Mouse (Mus musculus): ENCODE measurements around the gene Il27ra.

The Il27ra gene

DNA sequence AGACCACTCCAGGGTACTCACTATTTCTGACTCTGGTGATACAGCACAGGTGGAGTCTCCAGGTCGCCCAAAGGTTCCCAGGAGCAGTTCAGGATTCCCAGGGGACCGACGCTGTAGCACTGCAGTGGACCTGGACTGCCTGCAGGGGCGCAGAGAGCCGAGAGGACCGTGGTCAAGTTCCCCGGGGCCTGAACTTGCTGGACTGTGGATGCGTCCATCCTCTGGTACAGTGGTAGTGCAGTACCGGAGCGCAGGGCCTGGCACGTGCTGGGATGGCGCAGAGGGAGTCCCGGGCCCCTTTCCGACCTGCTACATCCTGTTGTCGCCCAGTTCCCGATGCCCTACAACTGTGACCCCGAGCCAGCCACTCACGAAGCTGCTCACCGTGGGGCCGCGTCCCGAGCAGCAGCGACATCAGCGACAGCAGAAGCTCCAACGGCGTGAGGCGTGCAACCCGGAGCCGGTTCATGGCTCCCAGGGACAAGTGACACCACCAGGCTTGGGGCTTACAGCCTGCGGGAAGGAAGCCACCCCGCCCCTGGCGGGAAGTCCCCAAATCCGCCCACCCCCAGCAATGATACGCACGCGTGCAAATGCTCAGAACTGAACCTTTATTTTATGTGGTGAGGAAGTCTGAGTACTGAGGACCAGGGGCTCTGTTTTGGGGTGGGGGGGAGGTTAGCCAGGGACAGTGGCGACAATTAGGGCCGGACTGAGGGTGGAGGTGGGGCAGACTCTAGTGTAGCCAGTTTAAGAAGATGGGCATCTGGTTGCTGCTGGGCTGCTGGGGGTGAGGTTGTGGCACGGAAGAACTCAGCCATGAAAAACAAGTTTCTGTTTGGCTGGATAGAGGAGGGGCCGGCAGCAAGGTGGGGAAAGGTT, at the start of gene Il27ra:
Gene Il27ra (minus strand): TSS at position 524 of the 882 bp plus-strand sequence.
- DNase-seq (ENCODE audit: low read depth, low spot score): no peak

DNA sequence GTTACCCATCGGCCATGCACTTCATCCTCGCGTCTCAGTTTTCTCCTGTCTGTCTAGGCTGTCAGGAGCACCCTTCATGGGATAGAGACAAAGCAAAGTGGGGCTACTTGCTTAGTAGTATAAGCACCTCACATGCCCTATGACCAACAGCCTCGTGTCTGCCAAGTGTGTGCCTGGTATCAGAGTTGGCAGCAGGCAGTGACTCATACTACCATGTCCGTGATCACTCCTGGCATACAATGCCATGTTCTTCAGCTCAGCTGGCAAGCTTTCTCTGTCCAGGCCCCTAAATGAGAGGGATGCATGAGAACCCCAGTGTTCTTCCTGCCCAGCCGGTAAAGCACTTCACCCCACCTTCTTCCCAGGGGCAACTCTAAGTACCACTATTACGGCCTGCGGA, 48.2 kb upstream of the Il27ra start:
- no peak for DNase-seq (ENCODE audit: low read depth, low spot score)

DNA sequence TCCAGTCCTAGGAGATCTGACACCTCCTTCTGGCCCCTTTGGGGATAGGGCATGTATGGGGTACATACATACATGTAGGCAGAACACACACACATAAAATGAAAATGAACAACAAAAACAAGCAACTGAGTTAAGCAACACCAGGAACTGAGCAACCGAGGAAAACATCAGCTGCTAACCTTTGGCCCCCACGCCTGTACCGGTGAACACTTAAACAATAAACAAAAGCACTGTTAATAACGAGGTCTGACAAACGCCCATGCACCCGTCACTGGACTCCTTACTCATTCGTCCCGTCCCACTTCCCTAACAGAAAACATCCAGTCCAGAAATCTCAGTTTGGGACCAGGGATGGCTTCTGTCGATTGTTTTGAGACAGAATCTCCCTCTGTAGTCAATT, 46.9 kb upstream of the Il27ra start:
- DNase-seq (ENCODE audit: low read depth, low spot score): no peak

DNA sequence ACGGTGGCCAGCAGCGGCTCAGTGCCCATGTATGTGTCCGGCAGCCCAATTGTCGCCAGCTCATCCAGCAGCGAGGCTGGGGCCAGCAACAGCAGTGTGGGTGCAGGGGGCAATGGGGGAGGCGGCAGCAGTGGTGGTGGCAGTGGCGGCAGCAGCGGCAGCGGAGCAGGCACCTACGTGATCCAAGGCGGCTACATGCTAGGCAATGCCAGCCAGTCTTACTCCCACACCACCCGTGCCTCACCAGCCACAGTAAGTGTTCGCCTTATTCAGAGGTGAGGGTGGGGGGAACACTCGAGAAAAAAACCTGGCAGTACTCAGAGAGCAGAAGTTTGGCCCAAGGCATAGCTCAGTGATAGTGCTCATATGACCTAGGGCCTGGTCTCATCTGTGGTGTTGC, 45.4 kb upstream of the Il27ra start:
- no peak for DNase-seq (ENCODE audit: low read depth, low spot score)

DNA sequence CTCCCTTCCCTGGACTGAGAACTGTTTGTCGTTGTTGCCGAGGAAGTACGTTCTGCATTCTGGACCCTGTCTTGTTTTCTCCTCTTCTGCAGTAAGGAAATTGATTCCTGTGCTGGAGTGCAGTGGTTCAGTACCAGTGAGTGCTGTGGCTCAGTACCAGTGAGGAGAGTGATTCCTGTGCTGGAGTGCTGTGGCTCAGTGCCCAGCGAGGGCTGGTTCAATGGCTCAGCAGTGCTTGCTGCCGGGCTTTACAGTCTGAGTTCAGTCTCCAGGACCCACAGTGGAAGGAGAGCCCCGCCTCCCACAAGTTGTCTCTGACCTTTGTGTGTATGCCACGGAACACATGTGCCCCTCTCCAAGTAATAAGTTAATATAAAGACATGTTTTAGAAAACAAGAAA, 44.8 kb upstream of the Il27ra start:
- no peak for DNase-seq (ENCODE audit: low read depth, low spot score)

DNA sequence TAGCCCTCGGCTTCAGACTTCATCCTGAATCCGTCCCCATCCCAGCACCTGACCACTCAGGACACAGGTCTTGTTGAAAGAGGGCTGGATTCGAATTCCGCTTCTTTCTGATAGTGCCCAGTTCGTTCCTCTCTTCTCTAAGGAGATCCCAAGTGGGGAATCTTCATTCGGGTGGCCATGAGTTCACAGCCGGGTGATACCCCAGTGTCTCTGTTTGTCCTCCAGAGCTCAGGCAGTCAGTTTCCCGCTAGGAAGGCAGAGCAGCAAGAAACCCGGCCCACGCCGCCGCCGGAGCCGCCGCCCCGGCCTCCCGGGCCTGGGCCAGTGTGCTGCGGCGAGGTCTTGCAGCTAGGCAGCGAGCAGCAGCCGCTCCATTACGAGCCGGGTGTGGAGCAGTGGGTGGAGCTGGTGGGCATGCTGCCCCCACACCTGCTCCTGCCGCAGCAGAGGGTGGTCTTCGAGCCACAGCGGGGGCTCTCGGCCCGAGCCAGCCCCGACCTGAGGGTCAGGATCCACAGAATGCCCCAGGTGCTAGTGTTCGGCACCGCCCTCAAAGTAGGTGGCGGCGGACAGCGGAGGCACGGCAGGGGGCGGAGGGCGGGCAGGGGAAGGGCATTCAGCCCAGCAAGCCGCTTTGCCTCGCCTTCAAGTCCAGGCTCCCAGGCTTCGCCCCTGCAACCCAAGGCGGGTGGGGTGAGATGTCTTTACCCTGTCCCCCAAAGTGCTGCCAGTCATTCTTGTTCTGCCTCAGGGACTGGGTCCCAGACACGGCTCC, 42.1 kb upstream of the Il27ra start:
- DNase-seq (ENCODE audit: low read depth, low spot score): no peak

DNA sequence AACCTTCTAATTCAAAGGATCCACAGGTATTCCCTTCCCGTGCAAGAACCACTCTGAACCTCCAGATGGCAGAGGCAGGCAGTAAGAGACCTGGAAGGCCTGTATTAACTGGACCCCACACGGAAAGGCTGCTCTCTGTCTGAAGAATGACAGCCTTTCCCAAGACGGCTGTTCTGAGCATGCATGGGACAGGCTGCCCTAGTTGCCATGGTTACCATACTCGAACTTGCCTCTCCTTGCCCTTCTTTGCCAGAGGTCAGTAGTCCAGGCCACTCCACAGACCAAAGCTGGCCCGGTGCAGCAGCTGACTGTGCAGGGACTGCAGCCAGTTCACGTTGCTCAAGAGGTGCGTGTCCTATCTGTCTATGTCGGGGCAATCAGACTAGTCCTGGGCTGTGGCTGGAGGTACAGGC, 41.4 kb upstream of the Il27ra start:
- DNase-seq (ENCODE audit: low read depth, low spot score): no peak

DNA sequence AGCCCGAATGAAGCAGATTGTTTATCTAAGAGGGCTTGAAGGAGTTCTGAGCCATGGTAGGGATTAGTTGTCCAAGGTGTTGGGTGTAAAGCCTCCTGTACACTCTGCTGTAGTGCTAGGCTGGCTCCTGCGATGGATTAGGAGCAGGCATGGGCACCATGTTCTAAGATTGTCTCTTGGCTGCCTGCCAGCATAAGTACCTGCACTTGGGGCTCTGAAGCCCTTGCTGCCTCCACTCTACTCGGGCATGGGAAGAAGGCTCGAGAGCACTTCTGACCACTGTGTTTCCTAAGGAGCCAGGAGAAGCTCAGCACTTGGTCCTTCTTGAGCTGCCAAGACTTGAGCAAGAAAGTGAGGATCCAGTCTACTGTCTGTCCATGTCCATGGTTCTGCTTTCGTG, 36.8 kb upstream of the Il27ra start:
- no peak for DNase-seq (ENCODE audit: low read depth, low spot score)

DNA sequence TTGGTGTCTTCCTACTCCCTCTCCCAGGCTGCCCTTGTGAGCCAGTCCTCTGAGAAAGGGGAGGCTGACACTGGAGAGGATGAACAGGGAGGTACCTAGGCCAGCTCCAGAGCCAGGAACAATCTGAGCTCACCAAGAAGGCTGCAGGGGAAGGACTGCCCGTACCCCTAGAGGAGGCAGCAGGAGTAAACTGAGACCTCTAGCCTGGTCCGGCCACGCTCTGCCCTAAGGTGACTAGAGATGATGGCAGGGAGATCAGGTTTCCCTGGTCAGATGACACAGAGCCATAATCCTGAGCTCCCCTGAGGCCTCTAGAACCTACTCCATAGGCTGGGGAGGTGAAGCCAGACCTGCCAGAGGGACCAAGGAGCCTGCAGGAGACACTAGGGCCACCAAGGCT, 34.5 kb upstream of the Il27ra start:
- no peak for DNase-seq (ENCODE audit: low read depth, low spot score)

DNA sequence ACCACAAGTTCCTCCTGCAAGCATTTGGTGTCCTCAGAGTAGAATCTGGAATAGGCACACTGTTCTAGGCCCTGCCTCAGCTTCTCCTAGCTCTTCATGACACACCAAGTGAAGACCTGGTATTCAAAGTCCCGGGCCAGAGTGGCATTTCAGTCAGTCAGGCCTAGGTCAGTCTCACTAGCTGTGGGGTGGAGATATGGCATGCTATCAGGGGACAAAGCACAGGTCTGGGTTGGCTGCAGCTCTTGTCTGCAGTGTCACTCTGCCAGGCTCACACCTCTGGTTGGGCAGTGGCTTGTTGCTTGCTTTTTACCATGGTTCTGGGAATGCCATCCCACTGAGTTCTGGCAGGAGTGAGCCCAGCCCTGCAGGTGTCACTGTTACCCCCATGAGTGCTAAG, 34.0 kb upstream of the Il27ra start:
- no peak for DNase-seq (ENCODE audit: low read depth, low spot score)

DNA sequence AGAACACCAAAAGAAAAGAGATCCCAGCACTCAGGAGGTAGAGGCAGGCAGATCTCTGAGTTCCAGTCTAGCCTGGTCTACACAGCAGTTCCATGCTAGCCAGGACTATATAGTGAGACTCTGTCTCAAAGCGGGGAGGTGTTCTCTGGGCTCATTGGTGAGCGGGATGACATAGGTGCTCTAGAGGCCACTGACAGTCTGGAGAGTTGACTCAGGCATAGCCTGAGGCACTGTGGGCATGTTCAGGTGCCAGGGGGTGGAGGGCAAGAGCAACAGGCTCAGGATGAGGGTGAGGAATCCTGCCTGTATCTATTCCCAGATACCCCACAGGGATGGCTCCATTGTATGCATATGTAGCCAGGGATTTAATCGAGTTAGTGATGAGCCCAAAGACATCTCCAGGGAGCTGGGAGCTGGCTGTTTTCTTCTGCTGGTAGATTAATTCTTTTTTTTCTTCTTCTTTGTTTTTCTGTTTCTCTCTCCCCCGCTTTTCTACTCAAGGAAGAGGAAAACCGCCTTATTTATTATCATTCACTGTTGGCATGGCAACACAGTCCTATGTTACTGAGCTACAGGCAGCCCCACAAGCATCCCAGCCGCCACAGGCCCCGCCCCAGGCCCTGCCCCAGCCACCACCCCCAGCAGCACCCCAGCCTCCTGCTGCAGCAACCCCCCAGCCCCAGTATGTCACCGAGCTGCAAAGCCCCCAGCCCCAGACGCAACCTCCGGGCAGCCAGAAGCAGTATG, 31.0 kb upstream of the Il27ra start:
- DNase-seq (ENCODE audit: low read depth, low spot score): no peak

DNA sequence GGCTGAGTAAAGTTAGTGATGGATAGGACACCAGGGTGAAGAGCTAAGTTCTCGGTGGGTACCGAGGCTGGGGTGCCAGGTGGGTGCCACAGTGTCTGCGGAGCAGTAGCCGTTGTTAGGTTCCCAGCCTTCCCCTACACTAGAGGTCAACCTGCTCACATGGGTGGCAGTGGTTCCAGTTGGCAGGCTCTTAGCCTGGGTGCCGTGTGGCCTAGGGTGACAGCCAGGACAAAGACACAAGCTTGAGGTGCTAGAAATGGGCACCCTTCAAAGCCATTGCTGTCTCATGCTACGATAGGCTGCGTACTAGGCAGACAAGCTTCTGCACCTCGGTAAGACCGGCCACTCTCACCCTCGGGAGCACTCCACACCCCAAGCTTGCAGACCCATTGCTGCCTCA, 29.9 kb upstream of the Il27ra start:
- no peak for DNase-seq (ENCODE audit: low read depth, low spot score)

DNA sequence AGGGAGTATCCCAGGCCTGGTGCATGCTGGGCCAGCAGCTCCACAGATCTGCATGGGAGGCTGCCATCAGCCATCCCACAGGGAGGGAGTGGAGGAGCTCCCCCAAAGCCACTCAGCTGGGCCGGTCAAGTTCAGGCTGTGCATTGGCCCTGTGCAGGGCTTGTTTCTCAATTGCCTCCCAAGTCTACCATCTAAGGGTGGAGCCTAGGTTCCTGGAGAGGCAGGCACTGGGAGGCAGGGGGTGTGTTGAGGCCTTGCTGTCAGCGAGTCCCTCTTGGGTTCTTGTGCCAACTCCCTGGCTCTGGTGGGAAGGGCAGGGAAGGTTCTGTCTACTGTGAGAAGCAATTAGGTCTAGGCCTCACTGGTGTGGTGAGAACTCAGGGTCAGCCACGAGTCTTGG, 29.5 kb upstream of the Il27ra start:
- DNase-seq (ENCODE audit: low read depth, low spot score): no peak

DNA sequence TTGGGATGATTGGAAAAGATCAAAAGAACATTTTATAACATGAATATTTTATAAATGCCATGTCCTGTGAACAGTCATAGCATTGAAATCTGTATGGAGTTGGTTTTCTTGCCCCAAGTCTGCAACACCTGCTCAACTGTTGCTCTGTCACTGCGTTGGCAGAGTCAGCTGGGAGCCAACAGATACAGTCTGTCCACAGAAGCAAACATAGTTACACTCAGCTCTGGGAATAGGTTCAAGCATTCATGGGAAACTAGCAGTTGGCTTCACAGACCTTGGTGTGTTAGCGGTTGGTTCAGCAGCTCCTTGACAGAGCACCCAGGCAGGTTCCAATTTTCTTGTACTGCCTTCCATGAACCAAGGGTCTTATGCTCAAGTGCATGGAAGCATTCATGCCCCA, 28.3 kb upstream of the Il27ra start:
- DNase-seq (ENCODE audit: low read depth, low spot score): no peak

DNA sequence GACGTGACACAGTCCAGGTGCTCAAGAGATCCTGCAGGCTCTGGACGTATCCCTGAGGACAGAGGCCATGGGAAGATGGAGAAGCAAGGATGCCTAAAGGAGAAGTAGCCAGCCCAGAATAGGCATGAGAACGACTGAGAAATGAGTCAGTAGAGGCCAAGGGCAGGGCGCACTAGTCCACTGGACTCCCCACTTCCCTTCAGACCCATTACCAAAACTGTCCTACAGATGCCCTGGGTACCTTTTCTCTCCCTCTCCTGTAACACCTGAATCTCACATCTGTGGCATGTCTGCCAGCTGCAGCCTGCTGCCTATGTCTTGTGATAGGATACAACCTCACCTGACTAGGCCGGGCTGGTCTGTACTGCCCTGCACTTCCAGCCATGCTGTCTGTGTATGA, 27.9 kb upstream of the Il27ra start:
- DNase-seq (ENCODE audit: low read depth, low spot score): no peak

DNA sequence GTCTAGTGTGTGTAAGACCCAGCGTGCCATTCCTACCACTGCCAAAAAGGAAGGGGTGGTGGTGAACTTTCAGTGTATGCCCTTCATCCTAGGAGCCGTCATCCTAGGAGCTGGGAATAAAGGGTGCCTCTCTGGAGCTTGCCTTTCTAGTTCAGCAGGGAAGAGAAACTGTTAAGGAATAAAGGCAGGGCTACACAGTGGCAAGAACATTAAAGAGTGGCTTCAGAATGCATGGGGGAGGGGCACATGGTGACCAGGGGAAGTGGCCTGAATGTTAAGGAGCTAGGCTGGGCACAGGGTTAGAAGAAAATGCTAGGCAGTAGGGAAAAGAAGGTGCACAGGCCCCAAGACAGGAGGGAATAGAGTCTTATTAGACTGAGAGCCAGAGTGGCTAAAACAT, 27.4 kb upstream of the Il27ra start:
- DNase-seq (ENCODE audit: low read depth, low spot score): no peak

DNA sequence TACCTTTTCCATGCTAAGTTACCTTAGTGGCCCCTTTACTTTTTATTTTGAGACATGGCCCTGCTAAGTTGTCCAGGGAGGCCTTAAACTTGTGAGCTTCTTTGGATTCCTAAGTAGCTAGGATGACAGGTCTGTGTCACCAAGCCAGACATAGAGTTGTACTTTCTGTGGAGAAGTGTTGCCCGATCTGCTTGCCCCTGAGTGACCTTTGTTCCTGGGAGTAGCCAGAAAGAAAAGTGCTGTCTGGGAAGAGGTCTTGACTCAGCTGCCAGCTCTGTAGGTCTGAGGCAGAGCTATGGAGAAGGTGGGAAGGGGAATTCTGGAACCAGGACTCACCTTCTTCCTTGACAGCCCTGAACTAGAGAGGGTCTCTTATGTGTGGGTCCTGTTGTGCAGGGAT, 26.8 kb upstream of the Il27ra start:
- DNase-seq (ENCODE audit: low read depth, low spot score): no peak

DNA sequence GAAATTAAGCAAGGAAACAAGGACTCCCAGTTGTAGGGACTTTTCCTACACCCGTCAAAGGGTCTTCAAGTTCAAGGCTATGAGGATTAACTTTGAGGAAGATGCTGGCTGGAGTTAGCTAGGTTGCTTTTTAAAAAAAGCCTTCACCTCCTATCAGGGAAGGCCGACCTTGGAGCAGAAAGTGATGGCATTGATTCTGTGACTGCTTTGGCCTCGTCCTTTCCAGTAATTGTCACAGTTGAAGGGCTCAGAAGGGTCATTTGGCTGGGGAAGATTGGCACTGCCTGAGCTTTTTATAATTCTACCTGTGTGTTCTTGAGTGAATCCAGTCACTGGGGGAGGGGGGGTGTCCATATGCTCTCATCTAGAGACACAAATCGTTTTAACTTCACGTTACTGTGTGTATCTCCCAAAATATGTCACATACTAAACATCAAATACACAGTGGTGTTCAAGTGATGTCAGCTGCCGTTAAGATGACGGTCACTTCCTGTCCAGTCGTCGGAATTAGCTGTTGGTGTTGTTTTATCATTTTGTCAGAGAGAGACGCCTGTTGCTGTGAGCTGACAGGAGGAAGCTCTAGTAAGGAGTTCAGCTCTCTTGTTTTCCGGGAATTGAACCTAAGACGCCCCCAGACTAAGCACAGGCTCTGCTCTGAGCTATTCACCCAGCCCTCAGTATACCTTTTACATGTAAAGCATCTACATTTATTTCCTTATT, 26.1 kb upstream of the Il27ra start:
- DNase-seq (ENCODE audit: low read depth, low spot score): no peak

DNA sequence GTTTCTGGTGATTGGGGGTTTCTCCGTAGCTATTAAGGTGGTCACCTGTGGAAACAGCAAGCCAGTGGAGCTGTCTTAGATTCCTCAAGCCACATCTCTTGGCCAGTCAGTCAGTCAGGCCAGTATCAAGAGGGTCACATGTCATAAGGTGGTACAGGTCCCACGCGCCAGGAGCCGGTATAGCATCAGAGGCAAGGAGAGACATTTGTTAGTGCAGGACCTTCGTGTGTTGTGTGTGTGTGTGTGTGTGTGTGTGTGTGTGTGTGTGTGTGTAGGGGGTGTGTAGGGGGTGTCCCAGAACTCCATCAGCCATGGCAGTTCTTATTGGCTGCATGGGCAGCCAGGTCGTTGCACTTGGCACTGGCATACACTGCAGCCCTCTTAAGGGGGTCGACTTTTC, 25.5 kb upstream of the Il27ra start:
- DNase-seq (ENCODE audit: low read depth, low spot score): no peak

DNA sequence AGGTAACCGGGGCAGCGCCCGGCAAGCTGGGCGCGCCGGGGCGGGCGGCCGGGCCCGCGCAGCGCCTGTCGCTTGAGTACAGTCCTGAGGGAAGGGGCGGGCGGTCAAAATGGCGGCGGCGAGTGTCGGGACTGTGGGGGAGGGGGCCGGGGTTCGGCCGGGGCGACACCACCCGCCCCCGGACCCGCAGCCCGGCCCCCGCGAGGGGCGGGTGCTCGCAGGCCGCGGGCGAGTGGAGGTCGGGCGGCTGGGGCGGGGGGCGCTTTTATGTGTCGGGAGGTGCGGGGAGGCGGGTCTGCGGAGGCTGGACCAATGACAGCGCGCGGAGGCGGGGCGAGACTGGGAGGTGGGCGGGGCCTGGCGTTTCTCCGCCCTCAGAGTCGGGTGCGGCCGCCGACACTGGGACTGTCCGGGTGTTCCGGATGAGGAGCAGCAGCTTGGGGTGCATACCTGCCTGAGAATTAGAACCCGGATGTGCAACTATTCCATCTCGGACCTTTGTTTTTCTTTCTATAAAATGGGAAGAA, 24.7 kb upstream of the Il27ra start:
- DNase-seq (ENCODE audit: low read depth, low spot score): peak; percentile 78

DNA sequence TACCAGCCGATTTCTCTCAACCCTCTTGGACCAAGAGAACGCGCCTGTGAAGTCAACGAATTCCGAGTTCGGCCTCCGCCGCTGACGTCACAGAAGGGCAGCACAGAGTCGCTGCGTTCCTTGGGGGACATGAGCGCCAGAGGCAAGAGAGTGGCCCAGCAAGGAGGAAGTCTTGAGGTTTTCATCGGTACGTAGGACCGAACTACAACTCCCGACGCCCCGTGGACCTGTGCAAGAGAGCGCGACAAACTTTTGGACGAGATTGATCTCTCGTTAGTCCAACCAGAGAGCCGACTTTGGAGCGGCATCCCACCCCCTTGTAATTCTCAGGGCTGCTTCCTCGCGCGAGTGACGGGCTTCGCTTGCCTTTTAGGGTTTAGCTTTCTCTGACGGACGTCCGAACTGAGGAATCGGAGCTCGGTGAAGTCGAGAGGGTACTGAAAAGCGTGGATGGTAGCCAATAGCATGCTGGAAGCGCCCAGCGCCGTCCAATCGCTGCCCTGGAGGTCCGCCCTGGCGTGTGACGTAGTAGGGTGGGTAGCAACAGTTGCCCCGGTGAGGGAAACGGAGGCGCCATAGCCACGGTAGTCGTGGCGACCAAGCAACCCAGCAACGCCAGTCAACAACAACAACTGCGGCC, 24.0 kb upstream of the Il27ra start, which contains the start of gene Rfx1:
Gene Rfx1 (plus strand): TSS at position 544 of the 640 bp plus-strand sequence.
- DNase-seq (ENCODE audit: low read depth, low spot score): peak; percentile 100

All from brain, embryonic 18.5 days (tissue).